Mouse (Mus musculus) kidney, postnatal 0 days (tissue): ENCODE data around the gene Scaf8. TPM values are rescaled to one million over a fixed set of nuclear protein-coding genes. Genes with fewer than 3 reads are reported as not detected.
"Not testable (repeated sequence)": the region's sequence is repeated elsewhere in the genome, so short reads cannot be mapped to it uniquely, and the experiment has no call there.

ENCODE experiments used
- ATAC-seq: fragments of 200-750 bp; cut with Nextera tagmentation; replicated peaks from 2 replicates; pipeline ENCODE4 v1.8.0; 2017; ENCODE audit warnings: low read depth, moderate number of reproducible peaks, moderate TSS enrichment, moderate library complexity; ENCODE audit not compliant: low FRiP score
- DNase-seq: peaks from one replicate; pipeline ENCODE4 v3.0.0-alpha.2; 2016; ENCODE audit warnings: low spot score
- H3K27ac ChIP-seq: fragments of 300-500 bp; sonication (generic); 2 replicates; pipeline ENCODE4 v1.5.1; 2014; ENCODE audit warnings: mild to moderate bottlenecking
- H3K27me3 ChIP-seq: fragments of 300-500 bp; sonication (generic); 2 replicates; pipeline ENCODE4 v1.6.1; 2014; ENCODE audit warnings: low read length, mixed read lengths; ENCODE audit not compliant: insufficient read depth
- H3K36me3 ChIP-seq: fragments of 300-500 bp; sonication (generic); 2 replicates; pipeline ENCODE4 v1.6.1; 2014; ENCODE audit warnings: low read length, mixed read lengths; ENCODE audit not compliant: insufficient read depth
- H3K4me1 ChIP-seq: fragments of 300-500 bp; sonication (generic); replicated peaks from 2 replicates; pipeline ENCODE4 v1.6.1; 2014; ENCODE audit warnings: antibody characterized with exemption, low read length, mixed read lengths; ENCODE audit not compliant: insufficient read depth
- H3K4me2 ChIP-seq: fragments of 300-500 bp; sonication (generic); 2 replicates; pipeline ENCODE4 v1.6.1; 2014; ENCODE audit warnings: mild to moderate bottlenecking, low read length, moderate library complexity, mixed read lengths
- H3K4me3 ChIP-seq: fragments of 300-500 bp; sonication (generic); replicated peaks from 2 replicates; pipeline ENCODE4 v1.5.1; 2014; ENCODE audit warnings: low read depth, low read length
- H3K9ac ChIP-seq: fragments of 300-500 bp; sonication (generic); 2 replicates; pipeline ENCODE4 v1.6.1; 2014; ENCODE audit warnings: low read depth, low read length
- H3K9me3 ChIP-seq: fragments of 300-500 bp; sonication (generic); replicated peaks from 2 replicates; pipeline ENCODE4 v1.6.1; 2016; ENCODE audit warnings: low read length, inconsistent platforms, mixed read lengths
- CTCF ChIP-seq: IDR thresholded peaks from 2 replicates; pipeline ENCODE4 v1.5.1; 2016; ENCODE audit warnings: antibody characterized with exemption, low read depth, mild to moderate bottlenecking, moderate library complexity
- WGBS: fragments of 180-500 bp; shearing (Covaris S2); extraction: QIAGEN DNeasy Blood & Tissue Kit; methylation state at CpG from one replicate; pipeline ENCODE4 v1.1.7; 2014; 5-methylcytosine and 5-hydroxymethylcytosine counted together
- polyA plus RNA-seq: library from polyadenylated mRNA; unstranded; fragments of >200 nt; fragmentation: Nextera tagmentation; extraction: Ambion mirVana; gene quantifications from 2 replicates; pipeline ENCODE4 v1.2.1, GENCODE M21; 2015

The Scaf8 gene
- polyA plus RNA-seq, 1 experiment from 2014 or later, result 16.1 TPM

- Histone ChIP-seq H3K36me3 (0 out of 2 replicates have a peak, but pooled peaks cover 6% of the 10 kb centered on the region), H3K9me3 (no peaks in the 10 kb centered on the region), H3K4me2 (no peak overlapping the region), H3K27ac (no peak overlapping the region), H3K9ac (no peak overlapping the region), H3K27me3 (no peaks in the 10 kb centered on the region), H3K4me1 (no peaks in the 10 kb centered on the region), H3K4me3 (no peak overlapping the region)
- DNase-seq, result peak; percentile 10
- 50% methylated on average over 1 of the region's 1 CpGs for WGBS
- no peak for TF ChIP-seq CTCF
- 0 out of 2 replicates have a peak, but pooled peaks have one; percentile 59 for ATAC-seq
Measured at GRCm38 (mm10) chr17:3149541-3149940, 34.8 kb downstream of the Scaf8 start.

- not testable (repeated sequence) for H3K4me2 ChIP-seq, H3K27me3 ChIP-seq, H3K9ac ChIP-seq, H3K4me1 ChIP-seq, H3K9me3 ChIP-seq, H3K4me3 ChIP-seq, H3K27ac ChIP-seq, DNase-seq, ATAC-seq, H3K36me3 ChIP-seq
- 55% methylated on average over 1 of the region's 1 CpGs for WGBS
Measured at GRCm38 (mm10) chr17:3150701-3151100, 35.9 kb downstream of the Scaf8 start.

- Histone ChIP-seq H3K9me3 (no peaks in the 10 kb centered on the region), H3K4me1 (no peaks in the 10 kb centered on the region), H3K27ac (no peak overlapping the region), H3K4me3 (no peak overlapping the region), H3K9ac (no peak overlapping the region), H3K4me2 (no peak overlapping the region), H3K36me3 (peaks cover 9% of the 10 kb centered on the region; the same call in 1 of the 2 replicates), H3K27me3 (no peaks in the 10 kb centered on the region)
- TF ChIP-seq CTCF, result no peak
- DNase-seq, result peak; percentile 16
- no peak for ATAC-seq
Measured at GRCm38 (mm10) chr17:3151181-3151580, 36.4 kb downstream of the Scaf8 start.

GRCm38 (mm10) chr17:3156176-3156575 lies 41.4 kb downstream of the Scaf8 start:
- H3K9me3 ChIP-seq, H3K27ac ChIP-seq, H3K9ac ChIP-seq, H3K4me2 ChIP-seq, H3K27me3 ChIP-seq, ATAC-seq, H3K36me3 ChIP-seq, H3K4me1 ChIP-seq, H3K4me3 ChIP-seq: not testable (repeated sequence)
- DNase-seq, result peak; percentile 12
- 93% methylated on average over 9 of the region's 9 CpGs for WGBS

- Histone ChIP-seq H3K4me3 (no peak overlapping the region), H3K4me1 (no peaks in the 10 kb centered on the region), H3K27ac (no peak overlapping the region), H3K9ac (no peak overlapping the region), H3K4me2 (no peak overlapping the region), H3K36me3 (peaks cover 8% of the 10 kb centered on the region; the same call in 1 of the 2 replicates), H3K9me3 (no peaks in the 10 kb centered on the region), H3K27me3 (no peaks in the 10 kb centered on the region)
- no peak for DNase-seq
- no peak for TF ChIP-seq CTCF
- ATAC-seq, result no peak
Measured at GRCm38 (mm10) chr17:3157016-3157415, 42.2 kb downstream of the Scaf8 start.

- Histone ChIP-seq H3K27ac (no peak overlapping the region), H3K9ac (no peak overlapping the region), H3K4me1 (no peaks in the 10 kb centered on the region), H3K4me3 (no peak overlapping the region), H3K27me3 (no peaks in the 10 kb centered on the region), H3K9me3 (no peaks in the 10 kb centered on the region), H3K4me2 (no peak overlapping the region), H3K36me3 (0 out of 2 replicates have a peak, but pooled peaks cover 12% of the 10 kb centered on the region)
- DNase-seq, result no peak
- 79% methylated on average over 4 of the region's 4 CpGs for WGBS
- TF ChIP-seq CTCF, result no peak
- no peak for ATAC-seq
Measured at GRCm38 (mm10) chr17:3162905-3163304, 48.1 kb downstream of the Scaf8 start.

GRCm38 (mm10) chr17:3180425-3180945 lies 65.7 kb downstream of the Scaf8 start:
- not testable (repeated sequence) for H3K9me3 ChIP-seq, H3K4me2 ChIP-seq, ATAC-seq, H3K4me1 ChIP-seq, H3K27ac ChIP-seq, H3K27me3 ChIP-seq, DNase-seq, H3K9ac ChIP-seq, H3K4me3 ChIP-seq
- H3K36me3 ChIP-seq, result peaks cover 21% of the 10 kb centered on the region
- WGBS, result 92% methylated on average over 1 of the region's 1 CpGs

- H3K9me3 ChIP-seq, H3K27me3 ChIP-seq, H3K9ac ChIP-seq, DNase-seq, H3K27ac ChIP-seq, H3K4me2 ChIP-seq, H3K4me3 ChIP-seq, H3K4me1 ChIP-seq, ATAC-seq: not testable (repeated sequence)
- peaks cover 41% of the 10 kb centered on the region for H3K36me3 ChIP-seq
Measured at GRCm38 (mm10) chr17:3195483-3195882, 80.7 kb downstream of the Scaf8 start.
